Mouse (Mus musculus) lung, embryonic 15.5 days (tissue): ENCODE results near the gene Gm49387. TPM values are rescaled to one million over a fixed set of nuclear protein-coding genes. Genes with fewer than 3 reads are reported as not detected.

Experiments used
- ATAC-seq: fragments of 200-750 bp; cut with Nextera tagmentation; 2 replicates; pipeline ENCODE4 v1.8.0; 2017; ENCODE audit warnings: moderate number of reproducible peaks, borderline replicate concordance; ENCODE audit not compliant: low FRiP score, low TSS enrichment; ENCODE audit errors: extremely low read depth
- H3K27ac ChIP-seq: fragments of 300-500 bp; sonication (generic); 2 replicates; pipeline ENCODE4 v1.5.1; 2015; ENCODE audit warnings: moderate library complexity, mild to moderate bottlenecking, inconsistent platforms
- H3K27me3 ChIP-seq: fragments of 300-500 bp; sonication (generic); 2 replicates; pipeline ENCODE4 v1.6.1; 2015; ENCODE audit warnings: inconsistent platforms
- H3K36me3 ChIP-seq: fragments of 300-500 bp; sonication (generic); 2 replicates; pipeline ENCODE4 v1.6.1; 2015; ENCODE audit warnings: inconsistent platforms
- H3K4me1 ChIP-seq: fragments of 300-500 bp; sonication (generic); 2 replicates; pipeline ENCODE4 v1.6.1; 2015; ENCODE audit warnings: inconsistent platforms
- H3K4me2 ChIP-seq: fragments of 300-500 bp; sonication (generic); 2 replicates; pipeline ENCODE4 v1.6.1; 2015; ENCODE audit warnings: inconsistent platforms, mild to moderate bottlenecking, moderate library complexity
- H3K4me3 ChIP-seq: fragments of 300-500 bp; sonication (generic); 2 replicates; pipeline ENCODE4 v1.5.1; 2015; ENCODE audit warnings: mild to moderate bottlenecking, inconsistent platforms
- H3K9ac ChIP-seq: fragments of 300-500 bp; sonication (generic); 2 replicates; pipeline ENCODE4 v1.6.1; 2015; ENCODE audit warnings: inconsistent platforms
- H3K9me3 ChIP-seq: fragments of 300-500 bp; sonication (generic); 2 replicates; pipeline ENCODE4 v1.6.1; 2016; ENCODE audit warnings: inconsistent platforms
- WGBS: fragments of 180-500 bp; shearing (Covaris S2); methylation state at CpG from one replicate; pipeline ENCODE4 v1.1.7; 2015; 5-methylcytosine and 5-hydroxymethylcytosine counted together
- polyA plus RNA-seq: library from polyadenylated mRNA; unstranded; fragments of >200 nt; fragmentation: Nextera tagmentation; extraction: Ambion mirVana; gene quantifications from 2 replicates; pipeline ENCODE4 v1.2.1, GENCODE M21; 2015

The Gm49387 gene
- polyA plus RNA-seq, 1 experiment from 2014 or later, result 2.5 TPM

GRCm38 (mm10) chr14:31668326-31668725 is 27.6 kb upstream of the Gm49387 start:
- Histone ChIP-seq H3K9ac (no peak overlapping the region), H3K27me3 (no peaks in the 10 kb centered on the region), H3K4me1 (peaks cover 36% of the 10 kb centered on the region), H3K36me3 (peaks cover 10% of the 10 kb centered on the region), H3K4me2 (no peak overlapping the region), H3K9me3 (no peaks in the 10 kb centered on the region), H3K4me3 (no peak overlapping the region), H3K27ac (peak overlapping the region; percentile 78)
- no peak for ATAC-seq
- 84% methylated on average over 13 of the region's 13 CpGs for WGBS

GRCm38 (mm10) chr14:31667741-31668140 is 27.1 kb upstream of the Gm49387 start:
- Histone ChIP-seq H3K27ac (no peak overlapping the region), H3K9ac (no peak overlapping the region), H3K36me3 (peaks cover 10% of the 10 kb centered on the region), H3K4me1 (peaks cover 42% of the 10 kb centered on the region), H3K27me3 (no peaks in the 10 kb centered on the region), H3K4me2 (no peak overlapping the region), H3K9me3 (no peaks in the 10 kb centered on the region), H3K4me3 (no peak overlapping the region)
- no peak for ATAC-seq
- WGBS, result 74% methylated on average over 6 of the region's 6 CpGs

DNA sequence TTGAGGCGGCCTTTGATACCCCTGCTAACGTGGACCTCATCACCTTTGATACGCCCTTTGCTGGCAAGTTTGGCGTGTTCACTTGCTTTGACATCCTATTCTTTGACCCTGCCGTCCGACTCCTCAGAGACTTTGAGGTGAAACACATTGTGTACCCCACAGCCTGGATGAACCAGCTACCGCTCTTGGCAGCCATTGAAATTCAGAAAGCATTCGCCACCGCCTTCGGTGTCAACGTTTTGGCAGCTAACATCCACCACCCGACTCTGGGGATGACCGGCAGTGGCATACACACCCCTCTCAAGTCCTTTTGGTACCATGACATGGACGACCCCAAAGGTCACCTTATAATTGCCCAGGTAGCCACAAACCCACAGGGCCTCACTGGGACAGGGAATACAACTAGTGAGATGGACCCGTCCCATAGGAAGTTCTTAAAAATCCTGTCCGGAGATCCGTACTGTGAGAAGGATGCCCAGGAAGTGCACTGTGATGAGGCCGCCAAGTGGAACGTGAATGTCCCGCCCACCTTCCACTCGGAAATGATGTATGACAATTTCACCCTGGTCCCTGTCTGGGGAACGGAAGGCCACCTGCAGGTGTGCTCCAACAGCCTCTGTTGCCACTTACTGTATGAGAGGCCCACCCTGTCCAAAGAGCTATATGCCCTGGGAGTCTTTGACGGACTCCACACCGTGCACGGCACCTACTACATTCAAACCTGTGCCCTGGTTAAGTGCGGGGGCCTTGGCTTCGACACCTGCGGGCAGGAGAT is 26.4 kb upstream of the Gm49387 start:
- WGBS, result 93% methylated on average over 28 of the region's 28 CpGs
- H3K27me3 ChIP-seq, result no peaks in the 10 kb centered on the region
- no peaks in the 10 kb centered on the region for H3K9me3 ChIP-seq

GRCm38 (mm10) chr14:31665566-31665940 is 24.9 kb upstream of the Gm49387 start:
- Histone ChIP-seq H3K4me1 (peaks cover 55% of the 10 kb centered on the region), H3K27ac (no peak overlapping the region), H3K9me3 (no peaks in the 10 kb centered on the region), H3K27me3 (no peaks in the 10 kb centered on the region), H3K36me3 (peaks cover 10% of the 10 kb centered on the region), H3K4me2 (no peak overlapping the region), H3K9ac (no peak overlapping the region), H3K4me3 (no peak overlapping the region)
- ATAC-seq, result no peak
- 71% methylated on average over 4 of the region's 4 CpGs for whole genome bisulfite sequencing

More for the DNA sequence above, 26.4 kb upstream of the Gm49387 start:
- Histone ChIP-seq H3K4me3 (no peak overlapping the region), H3K27ac (no peak overlapping the region), H3K4me2 (no peak overlapping the region), H3K9ac (no peak overlapping the region), H3K36me3 (peaks cover 10% of the 10 kb centered on the region), H3K4me1 (peaks cover 48% of the 10 kb centered on the region)
- no peak for ATAC-seq

GRCm38 (mm10) chr14:31664903-31665565 is 24.4 kb upstream of the Gm49387 start:
- no peak overlapping the region for H3K27ac ChIP-seq
- ATAC-seq, result no peak
- no peak overlapping the region for H3K4me2 ChIP-seq
- H3K4me1 ChIP-seq, result peaks cover 60% of the 10 kb centered on the region
- WGBS, result 44% methylated on average over 12 of the region's 12 CpGs
- H3K27me3 ChIP-seq, result no peaks in the 10 kb centered on the region
- no peak overlapping the region for H3K4me3 ChIP-seq
- peaks cover 10% of the 10 kb centered on the region for H3K36me3 ChIP-seq
- H3K9ac ChIP-seq, result no peak overlapping the region
- no peaks in the 10 kb centered on the region for H3K9me3 ChIP-seq

GRCm38 (mm10) chr14:31664100-31664902 is 23.6 kb upstream of the Gm49387 start:
- Histone ChIP-seq H3K4me1 (peaks cover 60% of the 10 kb centered on the region), H3K9ac (no peak overlapping the region), H3K4me3 (no peak overlapping the region), H3K9me3 (no peaks in the 10 kb centered on the region), H3K27ac (peak overlapping the region; percentile 96; the same call in 1 of the 2 replicates), H3K27me3 (no peaks in the 10 kb centered on the region), H3K4me2 (no peak overlapping the region), H3K36me3 (peaks cover 10% of the 10 kb centered on the region)
- ATAC-seq, result no peak
- WGBS, result 41% methylated on average over 18 of the region's 18 CpGs

GRCm38 (mm10) chr14:31663376-31664099 is 22.9 kb upstream of the Gm49387 start:
- Histone ChIP-seq H3K27ac (peak overlapping the region; percentile 96), H3K9ac (no peak overlapping the region), H3K27me3 (no peaks in the 10 kb centered on the region), H3K4me3 (no peak overlapping the region), H3K36me3 (peaks cover 10% of the 10 kb centered on the region), H3K9me3 (no peaks in the 10 kb centered on the region), H3K4me2 (no peak overlapping the region), H3K4me1 (peaks cover 59% of the 10 kb centered on the region)
- 83% methylated on average over 13 of the region's 13 CpGs for WGBS
- no peak for ATAC-seq

- H3K9ac ChIP-seq, result peak overlapping the region; percentile 48
- H3K27ac ChIP-seq, result peak overlapping the region; percentile 96
- no peaks in the 10 kb centered on the region for H3K27me3 ChIP-seq
- peaks cover 59% of the 10 kb centered on the region for H3K4me1 ChIP-seq
- peak; percentile 48 for ATAC-seq
- H3K4me2 ChIP-seq, result peak overlapping the region; percentile 76
- WGBS, result 20% methylated on average over 9 of the region's 9 CpGs
- H3K36me3 ChIP-seq, result peaks cover 8% of the 10 kb centered on the region
- H3K9me3 ChIP-seq, result no peaks in the 10 kb centered on the region
- H3K4me3 ChIP-seq, result 0 out of 2 replicates have a peak overlapping the region, but pooled peaks have one; percentile 36
Measured at GRCm38 (mm10) chr14:31662555-31663211, 22.0 kb upstream of the Gm49387 start.

DNA sequence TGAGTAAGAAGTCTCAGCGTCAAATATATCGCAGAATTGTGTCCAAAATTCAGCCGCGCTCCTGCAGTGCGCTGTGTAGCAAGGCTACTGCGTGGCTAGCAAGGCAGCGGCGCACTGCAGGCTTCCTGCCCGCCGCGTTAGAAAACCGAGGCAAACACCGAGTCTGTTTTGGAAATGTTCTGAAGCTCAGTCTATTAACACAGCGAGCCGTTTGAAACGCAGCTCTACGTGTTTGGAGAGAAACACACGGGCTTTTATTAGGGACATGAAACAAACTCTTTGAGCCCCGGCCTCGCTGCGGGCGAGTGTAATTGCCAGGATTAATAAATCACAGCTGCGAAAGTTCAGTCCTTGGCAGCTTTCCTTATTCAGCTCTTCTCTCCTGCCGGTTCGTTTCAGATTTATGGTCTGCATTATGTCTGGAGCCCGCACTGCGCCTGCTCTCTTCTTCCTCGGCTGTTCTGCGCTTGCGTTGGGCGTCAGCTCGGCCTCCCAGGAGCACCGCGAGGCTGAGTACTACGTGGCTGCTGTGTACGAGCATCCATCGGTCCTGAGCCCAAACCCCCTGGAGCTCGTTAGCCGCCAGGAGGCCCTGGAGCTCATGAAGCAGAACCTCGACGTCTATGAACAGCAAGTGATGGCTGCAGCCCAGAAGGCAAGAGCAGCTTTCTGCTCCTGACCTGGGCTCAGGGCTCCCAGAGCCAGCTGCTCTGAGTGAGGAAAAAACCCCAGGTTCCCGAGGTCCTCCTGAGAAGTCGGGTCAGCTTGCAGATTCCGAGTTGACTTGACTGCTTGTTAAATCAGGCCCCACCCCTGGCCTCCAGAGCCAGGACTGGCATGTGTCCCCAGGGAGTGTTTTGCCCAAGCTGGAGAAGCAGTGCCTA is 21.2 kb upstream of the Gm49387 start:
- H3K9me3 ChIP-seq, result no peaks in the 10 kb centered on the region
- H3K36me3 ChIP-seq, result peaks cover 2% of the 10 kb centered on the region; the same call in 1 of the 2 replicates
- H3K27ac ChIP-seq, result peak overlapping the region; percentile 96
- ATAC-seq, result peak; percentile 91
- peak overlapping the region; percentile 36 for H3K4me3 ChIP-seq
- 5% methylated on average over 44 of the region's 44 CpGs for WGBS
- H3K27me3 ChIP-seq, result no peaks in the 10 kb centered on the region
- H3K4me1 ChIP-seq, result peaks cover 66% of the 10 kb centered on the region
- peak overlapping the region; percentile 76 for H3K4me2 ChIP-seq
- peak overlapping the region; percentile 48 for H3K9ac ChIP-seq

- no peak overlapping the region for H3K9ac ChIP-seq
- peak overlapping the region; percentile 39; the same call in 1 of the 2 replicates for H3K27ac ChIP-seq
- H3K4me2 ChIP-seq, result no peak overlapping the region
- WGBS, result 72% methylated on average over 7 of the region's 7 CpGs
- H3K27me3 ChIP-seq, result no peaks in the 10 kb centered on the region
- H3K4me3 ChIP-seq, result no peak overlapping the region
- H3K9me3 ChIP-seq, result no peaks in the 10 kb centered on the region
- ATAC-seq, result no peak
- H3K4me1 ChIP-seq, result peaks cover 65% of the 10 kb centered on the region
- H3K36me3 ChIP-seq, result no peaks in the 10 kb centered on the region
Measured at GRCm38 (mm10) chr14:31660312-31661093, 19.8 kb upstream of the Gm49387 start.
